Mouse (Mus musculus) cerebral cortex, adult 2 months (tissue): Measurements from ENCODE around the gene Pithd1.

Source experiments
- WGBS: fragments of 180-500 bp; shearing (Covaris S2); methylation state at CpG from one replicate; pipeline ENCODE4 v1.1.7; 2018; 5-methylcytosine and 5-hydroxymethylcytosine counted together

The Pithd1 gene

DNA sequence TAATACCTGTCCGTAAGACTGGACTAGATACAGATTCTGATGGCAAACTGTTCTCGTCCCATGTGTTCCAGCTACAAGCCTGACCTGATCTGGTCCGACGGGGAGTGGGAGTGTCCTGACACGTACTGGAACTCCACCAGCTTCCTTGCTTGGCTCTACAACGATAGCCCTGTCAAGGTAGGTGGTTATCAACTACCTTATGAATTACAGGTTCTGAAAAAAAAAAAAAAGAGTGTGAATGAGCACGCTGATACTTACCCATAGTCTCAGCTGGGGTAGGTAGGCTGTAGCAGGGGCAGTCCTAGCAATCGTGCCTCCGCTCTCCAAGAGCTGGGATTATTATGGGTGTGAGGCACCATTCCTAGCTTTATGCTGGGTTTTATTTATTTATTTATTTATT, 57.2 kb downstream of the Pithd1 start:
- WGBS, result 97% methylated on average over 9 of the region's 9 CpGs

DNA sequence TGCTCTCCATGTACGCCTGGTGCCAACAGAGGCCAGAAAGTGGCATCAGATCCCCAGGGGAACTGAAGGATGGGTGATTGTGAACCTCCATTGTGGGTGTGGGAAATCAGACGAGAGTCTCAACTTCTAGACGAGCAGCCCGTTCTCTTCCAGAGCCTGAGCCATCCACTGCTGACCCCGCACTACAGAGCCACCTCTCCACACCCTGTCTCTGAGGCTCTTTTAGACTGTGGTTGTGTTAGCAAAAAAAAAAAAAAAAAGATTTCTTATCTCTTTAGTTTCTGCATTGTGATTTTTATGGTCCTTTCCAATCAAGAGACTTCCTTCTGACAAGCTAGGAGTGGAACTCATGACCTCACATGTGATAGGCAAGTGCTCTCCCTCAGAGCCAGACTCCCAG, 57.7 kb downstream of the Pithd1 start:
- 95% methylated on average over 5 of the region's 5 CpGs for WGBS

DNA sequence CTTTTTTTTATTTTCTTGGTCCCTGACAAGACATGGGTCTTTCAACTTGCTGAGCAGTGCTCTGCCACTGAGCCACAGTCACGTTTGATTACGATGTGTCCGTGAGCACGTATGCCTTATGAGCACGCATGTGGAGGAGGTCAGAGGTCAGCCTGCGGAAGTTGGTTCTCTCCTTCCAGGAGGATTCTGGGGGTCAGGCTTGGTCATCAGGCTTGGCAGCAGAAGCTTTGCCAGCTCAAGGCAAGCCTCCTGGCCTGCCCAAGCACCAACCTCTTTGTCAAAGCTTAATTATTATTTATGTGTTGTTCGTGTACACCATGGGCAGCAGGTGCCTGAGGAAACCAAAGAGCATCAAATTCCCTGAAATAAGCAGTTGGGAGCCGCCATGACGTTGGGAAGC, 58.7 kb downstream of the Pithd1 start:
- WGBS, result 90% methylated on average over 9 of the region's 9 CpGs

DNA sequence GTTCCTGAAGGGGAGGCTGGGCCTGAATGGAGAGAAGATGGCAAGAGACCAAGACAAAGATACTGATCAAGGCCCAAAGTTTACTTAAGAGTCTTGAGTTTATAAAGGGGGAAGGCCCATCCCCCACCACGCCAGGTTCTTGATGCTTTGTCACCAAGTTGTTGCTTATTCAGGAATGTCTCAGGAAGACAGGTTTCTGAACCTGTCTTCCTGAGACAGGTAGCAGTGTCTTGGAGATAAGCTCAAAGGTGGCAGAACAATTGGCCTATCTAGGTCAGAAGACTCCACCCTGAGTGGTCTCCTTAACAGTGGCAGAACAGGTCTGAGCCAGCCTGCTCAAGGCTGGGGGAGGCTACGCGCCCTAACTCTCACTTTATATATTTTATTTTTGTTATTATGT, 60.2 kb downstream of the Pithd1 start:
- 98% methylated on average over 3 of the region's 3 CpGs for WGBS

DNA sequence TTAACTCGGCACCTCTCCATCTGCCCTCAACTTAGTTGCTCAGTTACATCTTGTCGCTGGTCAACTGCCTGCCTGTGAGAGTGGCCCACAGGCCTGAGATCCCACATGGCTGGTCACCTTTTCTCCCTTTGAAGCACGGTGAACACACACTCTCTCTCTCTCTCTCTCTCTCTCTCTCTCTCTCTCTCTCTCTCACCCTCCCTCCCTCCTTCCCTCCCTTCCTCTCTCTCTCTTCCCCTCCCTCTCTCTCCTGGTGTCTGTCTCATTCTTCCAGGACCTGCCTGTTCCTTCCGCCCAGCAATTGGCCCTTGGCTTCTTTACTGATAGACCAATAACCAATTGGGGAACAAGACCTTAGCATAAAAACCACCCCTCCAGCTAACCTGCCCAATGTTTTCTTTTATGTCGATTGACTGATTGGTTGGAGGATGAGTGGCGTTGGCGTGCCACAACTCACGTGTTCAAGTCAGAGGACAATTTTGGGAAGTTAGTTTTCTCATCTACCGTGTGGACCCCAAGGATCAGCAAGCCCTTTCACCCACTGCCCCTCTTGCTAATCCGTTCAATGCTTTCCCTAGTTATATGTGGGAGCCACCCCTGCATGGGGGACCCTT, 60.8 kb downstream of the Pithd1 start:
- 94% methylated on average over 10 of the region's 10 CpGs for WGBS
